Mouse (Mus musculus) cortical plate, adult 2 months (tissue): ENCODE measurements around the gene Snx29.

Source experiments
- CTCF ChIP-seq: fragments of 200-500 bp; IDR thresholded peaks from 2 replicates; pipeline ENCODE4 v1.5.1; 2011; ENCODE audit warnings: mild to moderate bottlenecking, control low read depth, low read length; ENCODE audit not compliant: insufficient read depth; ENCODE audit errors: extremely low read depth
- POLR2A ChIP-seq: fragments of 200-500 bp; IDR thresholded peaks from 2 replicates; pipeline ENCODE4 v1.6.1; 2011; ENCODE audit warnings: mild to moderate bottlenecking, low read length, control low read depth; ENCODE audit not compliant: insufficient read depth; ENCODE audit errors: extremely low read depth

DNA sequence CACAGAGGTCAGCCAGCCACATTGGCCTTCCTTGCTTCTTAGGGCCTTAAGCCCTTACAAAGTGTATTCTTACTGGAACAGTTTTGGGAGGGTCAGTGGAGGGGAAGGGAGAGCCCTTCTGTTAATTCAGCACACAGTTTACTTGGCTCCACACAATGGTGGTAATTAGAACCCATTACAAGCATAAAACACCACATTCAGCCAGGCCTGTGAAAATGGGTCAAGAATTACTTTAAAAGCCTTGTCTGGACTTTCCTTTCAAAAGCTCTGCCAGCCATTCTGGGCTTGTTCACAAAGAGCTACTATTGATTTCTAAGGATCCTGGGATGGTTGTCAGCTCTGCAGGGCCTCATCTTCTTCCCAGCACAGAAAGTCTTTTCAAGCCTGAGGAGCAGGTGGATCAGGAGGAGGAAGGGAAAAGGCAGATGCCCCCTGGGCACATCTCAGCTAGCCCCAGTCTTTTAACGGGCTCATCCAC, 303.3 kb downstream of the Snx29 start:
- TF ChIP-seq CTCF (no peak), POLR2A (no peak)
